Mouse (Mus musculus) cerebellum, adult 2 months (tissue): ENCODE data around the gene Parvb. TPM values are rescaled to one million over a fixed set of nuclear protein-coding genes. Genes with fewer than 3 reads are reported as not detected.
A peak's percentile ranks its signal among the peaks of the same experiment; 100 is the strongest.

Experiments used
- DNase-seq, 2 experiments: peaks; one replicate each; pipeline ENCODE4 v3.0.0; 2021
- H3K27ac ChIP-seq: fragments of 200-500 bp; 2 replicates; pipeline ENCODE4 v1.5.1; 2012; ENCODE audit warnings: low read length, control low read depth, inconsistent platforms; ENCODE audit not compliant: insufficient read depth
- H3K27me3 ChIP-seq: fragments of 200-500 bp; 2 replicates; pipeline ENCODE4 v1.6.1; 2012; ENCODE audit warnings: inconsistent platforms, mild to moderate bottlenecking, low read length, moderate library complexity; ENCODE audit not compliant: control insufficient read depth, insufficient read depth
- H3K4me1 ChIP-seq: fragments of 200-500 bp; 2 replicates; pipeline ENCODE4 v1.6.1; 2011; ENCODE audit warnings: low read length; ENCODE audit not compliant: control insufficient read depth, insufficient read depth
- H3K4me3 ChIP-seq: fragments of 200-500 bp; replicated peaks from 2 replicates; pipeline ENCODE3; 2011; ENCODE audit warnings: mild to moderate bottlenecking, low read depth, low read length, control low read depth; ENCODE audit not compliant: insufficient read depth
- CTCF ChIP-seq: fragments of 200-500 bp; IDR thresholded peaks from 2 replicates; pipeline ENCODE4 v1.5.1; 2011; ENCODE audit warnings: low read depth, mild to moderate bottlenecking, control low read depth, low read length, moderate library complexity, borderline replicate concordance; ENCODE audit not compliant: insufficient read depth
- POLR2A ChIP-seq: fragments of 200-500 bp; IDR thresholded peaks from 2 replicates; pipeline ENCODE4 v1.6.1; 2011; ENCODE audit warnings: low read length, control low read depth, borderline replicate concordance; ENCODE audit not compliant: insufficient read depth
- WGBS: fragments of 180-500 bp; shearing (Covaris S2); methylation state at CpG from one replicate; pipeline ENCODE4 v1.1.7; 2018; 5-methylcytosine and 5-hydroxymethylcytosine counted together
- polyA plus RNA-seq: library from polyadenylated mRNA; depleted of rRNA; stranded (reverse); fragments of >200 nt; gene quantifications from 2 replicates; pipeline ENCODE4 v1.2.3, GENCODE M21; 2012

Parvb gene
- polyA plus RNA-seq, 1 experiment = 16.4 TPM

- WGBS = 86% methylated on average over 8 of the region's 8 CpGs
- DNase-seq = no peak
- no peak for TF ChIP-seq POLR2A
- no peak for TF ChIP-seq CTCF
- Histone ChIP-seq H3K27me3 (no peaks in the 10 kb centered on the region), H3K4me1 (no peaks in the 10 kb centered on the region), H3K27ac (no peak overlapping the region), H3K4me3 (no peak overlapping the region)
Measured at GRCm38 (mm10) chr15:84196486-84197165, 35.2 kb upstream of the Parvb start.

- no peaks in the 10 kb centered on the region for H3K4me1 ChIP-seq
- no peaks in the 10 kb centered on the region for H3K27me3 ChIP-seq
- 95% methylated on average over 4 of the region's 4 CpGs for WGBS
- TF ChIP-seq POLR2A (no peak), CTCF (no peak)
- no peak for DNase-seq
- H3K4me3 ChIP-seq = no peak overlapping the region
- H3K27ac ChIP-seq = no peak overlapping the region
Measured at GRCm38 (mm10) chr15:84207327-84207726, 24.5 kb upstream of the Parvb start.

GRCm38 (mm10) chr15:84209517-84210412, 22.1 kb upstream of the Parvb start:
- Histone ChIP-seq H3K4me3 (no peak overlapping the region), H3K27me3 (no peaks in the 10 kb centered on the region), H3K4me1 (no peaks in the 10 kb centered on the region), H3K27ac (no peak overlapping the region)
- DNase-seq = no peak
- no peak for TF ChIP-seq CTCF
- TF ChIP-seq POLR2A = no peak
- 81% methylated on average over 11 of the region's 11 CpGs for WGBS

GRCm38 (mm10) chr15:84210461-84210860, 21.4 kb upstream of the Parvb start:
- DNase-seq = no peak
- H3K27me3 ChIP-seq = no peaks in the 10 kb centered on the region
- no peaks in the 10 kb centered on the region for H3K4me1 ChIP-seq
- H3K4me3 ChIP-seq = no peak overlapping the region
- WGBS = 93% methylated on average over 13 of the region's 13 CpGs
- TF ChIP-seq CTCF = no peak
- no peak for TF ChIP-seq POLR2A
- no peak overlapping the region for H3K27ac ChIP-seq

- TF ChIP-seq CTCF = no peak
- TF ChIP-seq POLR2A = no peak
- Histone ChIP-seq H3K4me1 (no peaks in the 10 kb centered on the region), H3K4me3 (no peak overlapping the region), H3K27me3 (no peaks in the 10 kb centered on the region), H3K27ac (no peak overlapping the region)
- no peak for DNase-seq
- WGBS = 83% methylated on average over 13 of the region's 13 CpGs
Measured at GRCm38 (mm10) chr15:84210941-84211340, 20.9 kb upstream of the Parvb start.

GRCm38 (mm10) chr15:84211564-84211963, 20.3 kb upstream of the Parvb start:
- Histone ChIP-seq H3K4me3 (no peak overlapping the region), H3K27me3 (no peaks in the 10 kb centered on the region), H3K27ac (no peak overlapping the region), H3K4me1 (peaks cover 1% of the 10 kb centered on the region; the same call in 1 of the 2 replicates)
- no peak for DNase-seq
- 69% methylated on average over 4 of the region's 4 CpGs for WGBS
- TF ChIP-seq CTCF (no peak), POLR2A (no peak)

- WGBS = 28% methylated on average over 6 of the region's 6 CpGs
Measured at GRCm38 (mm10) chr15:84212031-84212755, 19.6 kb upstream of the Parvb start.

GRCm38 (mm10) chr15:84212756-84213105, 19.1 kb upstream of the Parvb start:
- no peak overlapping the region for H3K27ac ChIP-seq
- WGBS = 77% methylated on average over 2 of the region's 2 CpGs
- TF ChIP-seq POLR2A (no peak), CTCF (no peak)
- no peaks in the 10 kb centered on the region for H3K27me3 ChIP-seq
- no peak overlapping the region for H3K4me3 ChIP-seq
- no peak for DNase-seq
- H3K4me1 ChIP-seq = peaks cover 5% of the 10 kb centered on the region; the same call in 1 of the 2 replicates

More at GRCm38 (mm10) chr15:84212031-84212755, 19.6 kb upstream of the Parvb start:
- TF ChIP-seq CTCF (peak; percentile 100), POLR2A (no peak)
- H3K27ac ChIP-seq = no peak overlapping the region
- peak; percentile 73 to 88 for DNase-seq
- H3K4me3 ChIP-seq = no peak overlapping the region
- peaks cover 5% of the 10 kb centered on the region; the same call in 1 of the 2 replicates for H3K4me1 ChIP-seq
- H3K27me3 ChIP-seq = no peaks in the 10 kb centered on the region
